Mouse (Mus musculus): Measurements from ENCODE around the gene Yap1. TPM values are rescaled to one million over a fixed set of nuclear protein-coding genes. Genes with fewer than 3 reads are reported as not detected.
A peak's percentile ranks its signal among the peaks of the same experiment; 100 is the strongest.

The Yap1 gene
- total and polyA plus RNA-seq, 2 experiments = 21.6 to 27.9 TPM

GRCm38 (mm10) chr9:7929552-7929951 lies 74.8 kb downstream of the Yap1 start:
- H3K9ac ChIP-seq (ENCODE audit: low read depth, low read length) = no peak overlapping the region
- TF ChIP-seq CTCF (IDR thresholded peaks at IDR 0.05; ENCODE audit: low read depth, low read length) (no peak), POLR2A (IDR thresholded peaks at IDR 0.05; ENCODE audit: extremely low read depth, insufficient read depth, low read length) (no peak)
- no peak for DNase-seq (ENCODE audit: extremely low read depth, low read depth, low spot score)
- no peaks in the 10 kb centered on the region for H3K79me2 ChIP-seq (ENCODE audit: control insufficient read depth, insufficient read depth, low read length)
- H3K27me3 ChIP-seq (ENCODE audit: control insufficient read depth, insufficient read depth, low read length) = no peaks in the 10 kb centered on the region
- H3K4me3 ChIP-seq (ENCODE audit: insufficient read depth, low read depth, low read length) = no peak overlapping the region
- 69% methylated on average over 6 of the region's 6 CpGs for WGBS
- no peak overlapping the region for H3K27ac ChIP-seq (replicated peaks; ENCODE audit: insufficient read depth, low read depth, low read length)
- H3K4me1 ChIP-seq (ENCODE audit: control insufficient read depth, insufficient read depth, low read length) = 0 out of 2 replicates have a peak, but pooled peaks cover 1% of the 10 kb centered on the region
- peaks cover 16% of the 10 kb centered on the region for H3K36me3 ChIP-seq (ENCODE audit: control insufficient read depth, insufficient read depth, low read length)

GRCm38 (mm10) chr9:7928866-7929265 lies 75.5 kb downstream of the Yap1 start:
- Histone ChIP-seq H3K36me3 (ENCODE audit: control insufficient read depth, insufficient read depth, low read length) (peaks cover 11% of the 10 kb centered on the region), H3K79me2 (ENCODE audit: control insufficient read depth, insufficient read depth, low read length) (no peaks in the 10 kb centered on the region), H3K27ac (replicated peaks; ENCODE audit: insufficient read depth, low read depth, low read length) (no peak overlapping the region), H3K9ac (ENCODE audit: low read depth, low read length) (no peak overlapping the region), H3K27me3 (ENCODE audit: control insufficient read depth, insufficient read depth, low read length) (no peaks in the 10 kb centered on the region), H3K4me1 (ENCODE audit: control insufficient read depth, insufficient read depth, low read length) (0 out of 2 replicates have a peak, but pooled peaks cover 1% of the 10 kb centered on the region), H3K4me3 (ENCODE audit: insufficient read depth, low read depth, low read length) (no peak overlapping the region)
- peak; percentile 80 for DNase-seq (ENCODE audit: extremely low read depth, low read depth, low spot score)
- TF ChIP-seq CTCF (IDR thresholded peaks at IDR 0.05; ENCODE audit: low read depth, low read length) (no peak), POLR2A (IDR thresholded peaks at IDR 0.05; ENCODE audit: extremely low read depth, insufficient read depth, low read length) (no peak)
- WGBS = 40% methylated on average over 3 of the region's 3 CpGs

GRCm38 (mm10) chr9:7928207-7928793 lies 76.1 kb downstream of the Yap1 start:
- Histone ChIP-seq H3K79me2 (ENCODE audit: control insufficient read depth, insufficient read depth, low read length) (no peaks in the 10 kb centered on the region), H3K4me3 (ENCODE audit: insufficient read depth, low read depth, low read length) (no peak overlapping the region), H3K4me1 (ENCODE audit: control insufficient read depth, insufficient read depth, low read length) (0 out of 2 replicates have a peak, but pooled peaks cover 1% of the 10 kb centered on the region), H3K9ac (ENCODE audit: low read depth, low read length) (no peak overlapping the region), H3K27ac (replicated peaks; ENCODE audit: insufficient read depth, low read depth, low read length) (no peak overlapping the region), H3K36me3 (ENCODE audit: control insufficient read depth, insufficient read depth, low read length) (peaks cover 8% of the 10 kb centered on the region), H3K27me3 (ENCODE audit: control insufficient read depth, insufficient read depth, low read length) (no peaks in the 10 kb centered on the region)
- no peak for DNase-seq (ENCODE audit: extremely low read depth, low read depth, low spot score)
- WGBS = 85% methylated on average over 3 of the region's 3 CpGs
- TF ChIP-seq POLR2A (IDR thresholded peaks at IDR 0.05; ENCODE audit: extremely low read depth, insufficient read depth, low read length) (no peak), CTCF (IDR thresholded peaks at IDR 0.05; ENCODE audit: low read depth, low read length) (no peak)

GRCm38 (mm10) chr9:7914925-7915324 lies 89.5 kb downstream of the Yap1 start:
- WGBS = 79% methylated on average over 8 of the region's 8 CpGs
- TF ChIP-seq POLR2A (IDR thresholded peaks at IDR 0.05; ENCODE audit: extremely low read depth, insufficient read depth, low read length) = no peak
- TF ChIP-seq CTCF (IDR thresholded peaks at IDR 0.05; ENCODE audit: low read depth, low read length) = no peak
- Histone ChIP-seq H3K4me1 (ENCODE audit: control insufficient read depth, insufficient read depth, low read length) (peaks cover 2% of the 10 kb centered on the region; the same call in 1 of the 2 replicates), H3K36me3 (ENCODE audit: control insufficient read depth, insufficient read depth, low read length) (no peaks in the 10 kb centered on the region), H3K27ac (replicated peaks; ENCODE audit: insufficient read depth, low read depth, low read length) (no peak overlapping the region), H3K9ac (ENCODE audit: low read depth, low read length) (no peak overlapping the region), H3K27me3 (ENCODE audit: control insufficient read depth, insufficient read depth, low read length) (no peaks in the 10 kb centered on the region), H3K79me2 (ENCODE audit: control insufficient read depth, insufficient read depth, low read length) (no peaks in the 10 kb centered on the region), H3K4me3 (ENCODE audit: insufficient read depth, low read depth, low read length) (no peak overlapping the region)
- no peak for DNase-seq (ENCODE audit: extremely low read depth, low read depth, low spot score)

- TF ChIP-seq CTCF (IDR thresholded peaks at IDR 0.05; ENCODE audit: low read depth, low read length) (peak; percentile 54), POLR2A (IDR thresholded peaks at IDR 0.05; ENCODE audit: extremely low read depth, insufficient read depth, low read length) (no peak)
- 9% methylated on average over 11 of the region's 11 CpGs for WGBS
Measured at GRCm38 (mm10) chr9:7914487-7914886, 89.9 kb downstream of the Yap1 start.

GRCm38 (mm10) chr9:7913953-7914352 lies 90.4 kb downstream of the Yap1 start:
- no peak for TF ChIP-seq CTCF (IDR thresholded peaks at IDR 0.05; ENCODE audit: low read depth, low read length)
- TF ChIP-seq POLR2A (IDR thresholded peaks at IDR 0.05; ENCODE audit: extremely low read depth, insufficient read depth, low read length) = no peak
- H3K4me3 ChIP-seq (ENCODE audit: insufficient read depth, low read depth, low read length) = peak overlapping the region; percentile 36
- no peak overlapping the region for H3K27ac ChIP-seq (replicated peaks; ENCODE audit: insufficient read depth, low read depth, low read length)
- no peaks in the 10 kb centered on the region for H3K79me2 ChIP-seq (ENCODE audit: control insufficient read depth, insufficient read depth, low read length)
- no peaks in the 10 kb centered on the region for H3K36me3 ChIP-seq (ENCODE audit: control insufficient read depth, insufficient read depth, low read length)
- H3K9ac ChIP-seq (ENCODE audit: low read depth, low read length) = 0 out of 2 replicates have a peak overlapping the region, but pooled peaks have one; percentile 26
- H3K27me3 ChIP-seq (ENCODE audit: control insufficient read depth, insufficient read depth, low read length) = no peaks in the 10 kb centered on the region
- H3K4me1 ChIP-seq (ENCODE audit: control insufficient read depth, insufficient read depth, low read length) = peaks cover 2% of the 10 kb centered on the region; the same call in 1 of the 2 replicates
- no peak for DNase-seq (ENCODE audit: extremely low read depth, low read depth, low spot score)
- WGBS = 55% methylated on average over 19 of the region's 19 CpGs

More at GRCm38 (mm10) chr9:7914487-7914886, 89.9 kb downstream of the Yap1 start:
- Histone ChIP-seq H3K36me3 (ENCODE audit: control insufficient read depth, insufficient read depth, low read length) (no peaks in the 10 kb centered on the region), H3K79me2 (ENCODE audit: control insufficient read depth, insufficient read depth, low read length) (no peaks in the 10 kb centered on the region), H3K4me3 (ENCODE audit: insufficient read depth, low read depth, low read length) (peak overlapping the region; percentile 36; the same call in 1 of the 2 replicates), H3K9ac (ENCODE audit: low read depth, low read length) (no peak overlapping the region), H3K4me1 (ENCODE audit: control insufficient read depth, insufficient read depth, low read length) (peaks cover 2% of the 10 kb centered on the region; the same call in 1 of the 2 replicates), H3K27ac (replicated peaks; ENCODE audit: insufficient read depth, low read depth, low read length) (no peak overlapping the region), H3K27me3 (ENCODE audit: control insufficient read depth, insufficient read depth, low read length) (no peaks in the 10 kb centered on the region)
- peak; percentile 75 for DNase-seq (ENCODE audit: extremely low read depth, low read depth, low spot score)

Data from liver, adult 2 months (tissue).